Mouse (Mus musculus) cortical plate, adult 2 months (tissue): ENCODE measurements around the gene Eipr1.

Experiments
- CTCF ChIP-seq: fragments of 200-500 bp; IDR thresholded peaks from 2 replicates; pipeline ENCODE4 v1.5.1; 2011; ENCODE audit warnings: mild to moderate bottlenecking, control low read depth, low read length; ENCODE audit not compliant: insufficient read depth; ENCODE audit errors: extremely low read depth
- POLR2A ChIP-seq: fragments of 200-500 bp; IDR thresholded peaks from 2 replicates; pipeline ENCODE4 v1.6.1; 2011; ENCODE audit warnings: mild to moderate bottlenecking, low read length, control low read depth; ENCODE audit not compliant: insufficient read depth; ENCODE audit errors: extremely low read depth

GRCm38 (mm10) chr12:28907814-28908213 is 156.2 kb downstream of the Eipr1 start:
- no peak for TF ChIP-seq POLR2A
- no peak for TF ChIP-seq CTCF
